Mouse (Mus musculus): ENCODE measurements around the gene Ppt2.

The Ppt2 gene

DNA sequence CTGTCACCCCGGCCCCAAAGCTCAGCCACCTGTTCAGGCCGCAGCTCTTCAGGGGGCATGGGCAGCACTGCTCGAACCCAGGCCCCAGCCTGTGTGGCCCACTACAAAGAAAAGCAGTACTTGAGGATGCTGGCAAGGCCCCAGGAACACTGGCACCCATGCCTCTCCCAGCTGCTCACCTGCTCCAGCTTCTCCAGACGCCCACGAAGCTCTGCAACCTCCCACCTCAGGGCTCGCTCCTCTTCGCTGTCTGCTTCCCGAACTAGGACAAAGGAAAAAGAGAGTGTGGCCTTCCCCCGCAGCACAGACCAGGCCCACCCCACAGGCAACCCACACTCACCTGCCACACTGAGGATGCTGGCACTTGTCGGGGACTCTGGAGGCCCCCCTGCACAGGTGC is 14.5 kb downstream of the Ppt2 start:
- in situ Hi-C loops (cut with MboI, MseI), result no loop called here

DNA sequence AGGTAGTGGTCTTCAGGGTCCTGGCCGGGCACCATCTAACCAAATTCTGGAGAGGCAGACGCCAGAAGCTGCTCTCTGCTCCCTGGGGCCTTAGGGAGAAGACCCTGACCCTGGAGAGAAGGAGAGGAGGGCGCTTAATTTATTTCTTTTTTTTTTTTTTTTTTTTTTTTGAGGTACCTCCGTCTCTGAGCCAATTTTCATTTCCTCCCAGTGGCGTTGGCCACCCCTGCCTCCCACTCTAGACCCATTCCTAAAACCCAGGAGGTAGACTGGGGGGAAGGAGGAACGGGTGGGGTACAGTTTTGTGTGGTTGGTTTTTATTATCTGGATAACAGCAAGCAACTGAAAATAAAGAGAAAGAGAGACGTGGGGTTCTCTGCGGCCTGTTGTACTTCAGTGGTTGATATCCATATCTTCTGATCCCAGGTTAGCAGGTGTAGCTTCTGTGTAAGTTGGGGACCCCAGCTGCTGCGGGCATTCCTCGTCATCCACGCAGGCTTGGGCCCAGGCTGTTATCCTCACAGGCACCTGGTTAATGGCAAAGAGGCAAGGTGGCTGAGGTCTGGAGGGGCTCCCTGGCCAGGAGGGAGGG is 15.2 kb downstream of the Ppt2 start:
- in situ Hi-C loops (cut with MboI, MseI), result no loop called here

DNA sequence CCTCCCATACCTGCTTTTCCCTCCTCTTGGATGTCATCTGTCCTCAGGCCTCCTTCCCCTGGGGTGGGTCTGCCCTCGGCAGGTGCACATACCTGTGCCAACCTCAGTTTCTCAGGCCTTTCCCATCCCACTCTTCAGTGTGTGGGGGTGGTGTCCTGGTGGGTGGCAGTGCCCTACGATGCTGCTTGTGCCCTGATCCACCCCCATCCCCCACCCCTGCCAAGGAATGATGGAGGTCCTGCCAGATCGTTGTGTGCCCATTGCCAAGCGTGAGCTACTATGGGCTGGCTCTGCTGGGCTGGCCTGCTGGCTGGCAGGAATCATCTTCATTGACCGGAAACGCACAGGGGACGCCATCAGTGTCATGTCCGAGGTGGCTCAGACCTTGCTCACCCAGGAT is 17.3 kb downstream of the Ppt2 start:
- in situ Hi-C loops (cut with MboI, MseI), result no loop called here

DNA sequence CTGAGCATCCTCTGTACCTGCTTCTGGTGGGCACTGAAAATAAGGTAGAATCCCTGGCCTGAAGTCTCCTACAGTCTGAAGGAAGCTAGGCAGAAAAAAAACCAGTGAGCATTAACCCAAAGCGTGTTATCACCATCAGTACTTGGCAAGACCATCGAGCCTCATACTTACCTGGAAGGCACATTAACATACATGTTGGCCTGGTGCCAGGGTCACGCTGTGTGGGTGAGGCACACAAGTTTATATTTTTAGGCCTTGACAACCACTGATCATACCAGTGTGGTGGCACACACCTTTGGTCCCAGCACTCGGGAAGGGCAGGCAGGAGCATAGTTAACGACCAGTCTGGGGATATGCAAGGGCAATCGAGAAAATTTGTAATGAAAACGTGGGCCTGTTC is 20.3 kb downstream of the Ppt2 start:
- in situ Hi-C loops (cut with MboI, MseI), result loop anchor here (10.0 kb wide), 1 partner anchor 573 kb away; the partner anchor contains the start of genes Col11a2, Rxrb and Slc39a7

DNA sequence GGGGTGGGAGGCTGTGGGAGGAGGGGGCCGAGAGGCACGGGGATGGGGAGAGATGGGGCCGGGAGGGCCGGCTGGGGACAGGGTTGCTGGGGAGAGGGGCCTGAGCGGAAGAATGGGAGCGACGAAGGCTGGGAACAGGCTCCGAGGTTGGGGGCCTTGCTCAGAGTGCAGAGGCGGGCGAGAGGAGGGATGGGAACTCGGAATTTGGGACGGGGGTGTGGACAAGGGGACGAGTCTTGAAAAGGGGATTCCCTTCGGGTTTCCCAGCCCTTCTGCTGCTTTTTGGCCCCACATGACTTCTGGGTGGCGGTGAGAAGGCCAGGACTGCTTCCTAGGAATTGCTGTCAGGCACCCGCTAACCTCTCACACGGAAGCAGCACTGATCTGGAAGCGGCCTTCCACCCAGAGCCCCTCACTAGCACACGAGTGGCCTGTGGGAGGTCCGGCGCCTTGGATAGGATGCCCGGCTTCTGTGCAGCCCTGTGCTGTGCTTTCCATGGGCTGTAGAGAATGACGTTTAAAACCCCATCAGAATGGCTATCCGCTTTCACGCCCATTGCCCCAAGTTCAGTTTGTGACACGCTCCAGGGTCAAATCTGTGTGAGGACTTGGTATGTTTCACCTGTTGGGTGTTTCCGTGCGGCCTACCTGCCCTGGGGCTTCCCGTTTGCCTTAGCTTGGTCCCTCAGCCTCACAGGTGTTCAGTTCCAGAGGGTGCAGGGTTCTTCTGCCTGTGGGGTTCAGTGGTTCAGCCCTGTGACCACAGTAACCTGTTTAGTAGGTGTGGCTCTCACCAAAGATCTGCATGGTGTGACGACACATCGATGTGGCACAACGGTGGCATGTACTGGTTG is 21.9 kb downstream of the Ppt2 start:
- in situ Hi-C loops (cut with MboI, MseI), result loop anchor here (10.0 kb wide), 1 partner anchor 572 kb away; the partner anchor contains the start of genes Col11a2, Rxrb and Slc39a7

DNA sequence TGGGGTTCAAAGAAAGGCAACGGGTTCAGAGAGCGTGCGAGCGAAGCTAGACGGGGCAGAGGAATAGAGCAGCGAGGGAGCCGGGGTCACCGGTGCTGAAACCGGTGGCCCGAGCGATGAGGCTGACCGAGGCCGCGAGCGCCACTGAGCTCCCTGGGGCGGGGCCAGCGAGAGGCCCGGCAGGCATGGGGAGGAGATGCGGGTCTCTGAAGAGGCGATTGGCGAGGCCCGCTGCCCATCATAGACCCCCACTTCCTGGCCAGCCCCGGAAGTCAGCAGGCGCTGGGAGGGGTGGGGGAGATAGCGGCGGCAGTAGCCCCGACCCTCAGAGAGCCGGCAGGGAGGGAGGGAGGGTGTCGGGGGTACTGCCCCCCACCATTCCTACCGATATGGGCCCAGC is 22.7 kb downstream of the Ppt2 start:
- in situ Hi-C loops (cut with MboI, MseI), result loop anchor here (10.0 kb wide), 1 partner anchor 571 kb away; the partner anchor contains the start of genes Col11a2, Rxrb and Slc39a7

DNA sequence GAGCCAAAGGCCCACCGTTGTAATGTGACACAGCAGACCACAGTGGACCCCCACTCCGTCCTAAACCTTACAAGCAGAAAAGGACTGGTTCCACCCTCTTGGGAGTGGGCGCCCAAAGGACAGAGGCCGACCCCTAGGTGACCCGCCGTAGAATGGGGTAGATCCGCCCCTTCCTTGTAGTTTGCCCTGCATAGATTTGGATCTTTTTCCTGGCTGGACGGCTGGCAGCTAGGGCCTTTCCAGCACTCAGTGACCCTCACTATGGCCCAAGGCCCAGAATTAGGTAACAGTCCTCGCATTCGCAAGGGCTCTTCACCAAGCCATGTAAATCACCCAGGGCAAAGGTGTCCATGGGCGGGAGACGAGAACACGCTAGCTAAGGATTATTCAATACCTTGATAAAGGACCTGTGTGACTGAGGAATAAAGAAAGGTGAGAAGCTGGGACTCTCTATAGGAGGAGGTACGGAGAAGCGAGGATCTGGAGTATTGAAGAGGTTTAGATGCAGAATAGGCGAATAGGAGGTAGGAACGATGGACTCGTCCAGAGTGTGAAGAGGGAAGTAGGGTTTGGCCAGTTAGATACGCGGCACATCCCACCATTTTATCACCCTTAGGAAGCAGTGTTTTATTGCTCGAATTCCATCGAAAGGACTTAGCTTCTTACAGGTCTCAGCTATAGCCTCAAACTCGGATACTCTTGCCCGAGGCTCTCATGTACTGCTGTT is 23.6 kb downstream of the Ppt2 start:
- in situ Hi-C loops (cut with MboI, MseI), result loop anchor here (10.0 kb wide), 1 partner anchor 570 kb away; the partner anchor contains the start of genes Col11a2, Rxrb and Slc39a7

DNA sequence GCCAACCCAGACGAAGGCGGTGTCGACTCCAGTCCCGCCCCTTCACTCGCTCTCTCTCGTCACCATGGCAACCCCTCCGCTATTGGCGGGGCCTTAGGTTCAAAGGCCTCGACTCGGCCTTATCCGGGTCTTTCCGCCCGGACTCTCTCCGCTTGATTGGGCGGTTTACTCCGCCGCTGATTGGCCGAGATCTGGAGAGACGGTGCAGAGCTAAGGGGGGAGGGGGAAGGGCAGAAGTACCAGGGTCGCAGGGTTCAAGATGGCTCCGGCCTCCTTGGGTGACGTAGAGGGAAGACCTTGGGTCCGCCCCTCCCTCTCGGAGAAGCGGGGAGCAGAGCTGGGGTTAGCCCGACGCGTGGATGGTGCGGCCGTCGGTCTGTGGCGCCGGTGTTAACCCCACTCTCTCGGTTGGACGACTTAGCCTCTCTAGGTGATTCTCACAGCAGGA is 24.2 kb downstream of the Ppt2 start, which contains the start of gene Agpat1:
TSS of gene Agpat1 (plus strand) at position 202 of the 448 bp plus-strand sequence.
- in situ Hi-C loops (cut with MboI, MseI), result loop anchor here (10.0 kb wide), 1 partner anchor 569 kb away; the partner anchor contains the start of genes Col11a2, Rxrb and Slc39a7

DNA sequence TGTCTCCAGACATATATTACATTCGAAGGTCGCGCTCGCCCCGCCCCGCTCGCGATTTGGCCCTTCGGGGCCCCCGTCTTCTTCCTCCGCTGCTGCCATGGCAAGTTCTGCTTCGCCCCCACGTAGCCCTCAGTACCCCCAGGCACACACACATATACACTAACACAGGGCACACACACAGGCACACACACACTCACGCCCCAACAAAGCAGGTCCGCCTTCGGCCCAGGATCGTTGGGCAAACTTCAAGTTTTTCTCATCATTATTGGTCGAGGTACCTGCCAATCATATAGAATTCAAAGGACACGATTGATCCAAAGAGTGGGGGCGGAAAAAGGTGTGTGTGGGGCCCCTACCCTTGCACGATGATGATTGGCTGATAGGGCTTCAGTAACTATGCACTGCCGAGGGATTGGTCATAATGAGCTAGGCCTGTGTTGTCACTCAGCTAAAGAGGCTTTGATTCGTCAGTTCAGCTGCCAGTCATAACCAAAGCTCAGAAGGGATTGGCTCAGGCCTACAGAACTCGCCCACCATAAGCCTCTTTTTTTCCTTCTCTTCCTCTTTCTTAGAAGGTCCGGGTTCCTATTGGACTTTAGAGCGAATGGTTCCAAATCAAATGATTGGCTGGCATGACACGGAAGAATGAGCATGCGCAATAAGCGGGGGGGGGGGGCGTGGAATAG is 24.8 kb downstream of the Ppt2 start, which contains the start of gene Rnf5:
TSS of gene Rnf5 (minus strand) at position 316 of the 686 bp plus-strand sequence.
- in situ Hi-C loops (cut with MboI, MseI), result loop anchor here (10.0 kb wide), 1 partner anchor 569 kb away; the partner anchor contains the start of genes Col11a2, Rxrb and Slc39a7

DNA sequence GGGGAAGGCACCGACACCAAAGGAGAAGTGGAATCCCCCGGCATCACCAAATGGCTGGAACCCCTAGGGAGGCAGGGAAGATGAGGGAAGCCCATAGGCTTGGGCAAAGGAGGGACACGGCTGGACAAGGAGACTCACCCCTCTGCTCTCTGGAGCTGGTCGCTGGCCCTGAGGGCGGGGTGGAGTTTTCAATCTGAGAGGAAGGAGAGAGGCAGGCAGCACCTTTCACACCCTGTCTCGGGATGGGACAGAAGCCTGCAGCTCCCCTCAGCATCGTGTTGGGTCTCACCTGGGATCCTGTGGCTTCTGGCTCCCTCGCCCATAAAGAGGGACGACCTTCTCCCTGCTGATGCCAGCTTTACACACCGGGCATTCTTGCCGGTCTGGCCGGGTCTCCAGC is 26.5 kb downstream of the Ppt2 start:
- in situ Hi-C loops (cut with MboI, MseI), result loop anchor here (10.0 kb wide), 1 partner anchor 567 kb away; the partner anchor contains the start of genes Col11a2, Rxrb and Slc39a7

DNA sequence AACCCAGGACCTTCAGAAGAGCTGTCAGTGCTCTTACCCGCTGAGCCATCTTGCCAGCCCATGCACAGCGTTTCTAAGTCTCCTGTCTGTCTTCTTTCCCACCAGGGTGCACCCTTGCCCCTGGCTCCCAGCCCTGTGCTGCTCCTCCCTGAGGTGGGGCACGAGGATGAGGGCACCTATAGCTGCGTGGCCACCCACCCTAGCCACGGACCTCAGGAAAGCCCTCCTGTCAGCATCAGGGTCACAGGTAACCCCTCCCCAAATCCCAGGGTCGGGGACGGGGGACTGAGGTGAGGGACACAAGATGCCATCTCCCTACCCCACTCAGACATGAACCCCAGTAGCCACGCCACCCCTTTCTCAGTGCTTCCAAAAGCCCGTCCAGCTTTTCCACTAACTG is 28.4 kb downstream of the Ppt2 start:
- in situ Hi-C loops (cut with MboI, MseI), result loop anchor here (10.0 kb wide), 1 partner anchor 565 kb away; the partner anchor contains the start of genes Col11a2, Rxrb and Slc39a7

DNA sequence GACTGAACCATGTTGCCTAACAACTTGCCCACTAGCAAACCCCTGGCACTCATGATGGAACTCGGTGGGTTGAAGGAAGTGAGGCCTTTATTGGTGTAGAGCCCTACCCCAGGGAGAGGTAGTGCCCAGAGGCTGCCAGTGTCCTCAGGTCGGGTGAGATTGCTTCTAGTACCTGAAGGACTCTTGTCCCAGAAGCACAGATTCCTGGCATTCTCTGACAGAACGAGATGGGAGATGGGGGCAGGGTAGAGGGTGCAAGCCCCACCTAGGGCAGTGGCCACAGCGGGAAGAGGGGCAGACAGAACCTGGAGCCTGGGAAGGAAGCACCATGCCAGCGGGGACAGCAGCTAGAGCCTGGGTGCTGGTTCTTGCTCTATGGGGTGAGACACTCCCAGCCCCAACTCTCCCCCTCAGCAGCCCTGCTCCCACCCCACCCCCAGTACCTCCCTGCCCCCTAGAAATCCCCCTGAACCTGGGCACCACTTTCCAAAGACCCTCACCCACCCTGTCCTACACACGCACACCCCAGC is 30.7 kb downstream of the Ppt2 start, which contains the start of gene Ager:
TSS of gene Ager (plus strand) at position 297 of the 530 bp plus-strand sequence.
- in situ Hi-C loops (cut with MboI, MseI), result no loop called here

DNA sequence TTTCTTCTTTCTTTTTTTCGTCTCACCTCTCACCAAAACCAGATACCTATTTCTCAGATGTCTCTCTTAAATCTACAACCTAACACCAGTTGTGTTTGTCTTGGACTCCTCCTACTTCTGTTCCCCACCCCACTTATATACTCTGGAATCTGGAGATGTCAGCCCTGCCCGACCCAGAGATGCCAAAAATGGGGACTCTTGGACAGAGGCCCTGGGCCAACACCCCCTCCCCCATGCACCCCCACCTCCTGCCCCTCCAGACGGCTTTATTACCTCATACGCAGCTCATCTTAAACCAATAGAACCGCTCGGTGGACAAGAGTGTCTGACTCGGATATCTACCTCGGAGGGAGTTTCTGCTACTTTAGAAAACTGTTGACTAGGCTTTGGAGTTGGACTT is 32.2 kb downstream of the Ppt2 start:
- in situ Hi-C loops (cut with MboI, MseI), result no loop called here

DNA sequence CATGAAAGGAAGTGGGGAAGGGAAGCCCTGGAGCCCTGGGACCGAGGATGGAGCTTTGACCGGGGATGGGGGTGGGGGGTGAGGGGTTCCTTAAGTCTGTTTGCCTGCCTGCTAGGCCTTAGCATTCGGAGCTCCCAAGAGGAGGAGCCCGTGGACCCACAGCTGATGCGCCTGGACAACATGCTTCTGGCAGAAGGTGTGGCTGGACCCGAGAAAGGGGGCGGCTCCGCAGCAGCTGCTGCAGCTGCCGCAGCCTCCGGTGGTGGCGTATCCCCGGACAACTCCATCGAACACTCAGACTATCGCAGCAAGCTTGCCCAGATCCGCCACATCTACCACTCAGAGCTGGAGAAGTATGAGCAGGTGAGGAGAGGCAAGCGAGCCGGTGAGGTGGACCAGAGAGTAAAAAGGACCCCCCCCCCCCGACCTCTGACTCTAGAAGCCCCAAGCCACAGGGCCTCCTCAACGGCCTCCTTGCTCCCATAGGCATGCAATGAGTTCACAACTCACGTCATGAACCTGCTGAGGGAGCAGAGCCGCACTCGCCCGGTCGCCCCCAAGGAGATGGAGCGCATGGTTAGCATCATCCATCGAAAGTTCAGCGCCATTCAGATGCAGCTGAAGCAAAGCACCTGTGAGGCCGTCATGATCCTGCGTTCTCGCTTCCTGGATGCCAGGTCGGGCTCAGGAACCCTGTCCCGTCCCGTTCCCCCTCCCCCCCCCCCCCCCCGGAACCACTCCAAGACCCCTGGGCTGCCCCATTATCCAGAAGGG is 34.4 kb downstream of the Ppt2 start:
- in situ Hi-C loops (cut with MboI, MseI), result no loop called here

DNA sequence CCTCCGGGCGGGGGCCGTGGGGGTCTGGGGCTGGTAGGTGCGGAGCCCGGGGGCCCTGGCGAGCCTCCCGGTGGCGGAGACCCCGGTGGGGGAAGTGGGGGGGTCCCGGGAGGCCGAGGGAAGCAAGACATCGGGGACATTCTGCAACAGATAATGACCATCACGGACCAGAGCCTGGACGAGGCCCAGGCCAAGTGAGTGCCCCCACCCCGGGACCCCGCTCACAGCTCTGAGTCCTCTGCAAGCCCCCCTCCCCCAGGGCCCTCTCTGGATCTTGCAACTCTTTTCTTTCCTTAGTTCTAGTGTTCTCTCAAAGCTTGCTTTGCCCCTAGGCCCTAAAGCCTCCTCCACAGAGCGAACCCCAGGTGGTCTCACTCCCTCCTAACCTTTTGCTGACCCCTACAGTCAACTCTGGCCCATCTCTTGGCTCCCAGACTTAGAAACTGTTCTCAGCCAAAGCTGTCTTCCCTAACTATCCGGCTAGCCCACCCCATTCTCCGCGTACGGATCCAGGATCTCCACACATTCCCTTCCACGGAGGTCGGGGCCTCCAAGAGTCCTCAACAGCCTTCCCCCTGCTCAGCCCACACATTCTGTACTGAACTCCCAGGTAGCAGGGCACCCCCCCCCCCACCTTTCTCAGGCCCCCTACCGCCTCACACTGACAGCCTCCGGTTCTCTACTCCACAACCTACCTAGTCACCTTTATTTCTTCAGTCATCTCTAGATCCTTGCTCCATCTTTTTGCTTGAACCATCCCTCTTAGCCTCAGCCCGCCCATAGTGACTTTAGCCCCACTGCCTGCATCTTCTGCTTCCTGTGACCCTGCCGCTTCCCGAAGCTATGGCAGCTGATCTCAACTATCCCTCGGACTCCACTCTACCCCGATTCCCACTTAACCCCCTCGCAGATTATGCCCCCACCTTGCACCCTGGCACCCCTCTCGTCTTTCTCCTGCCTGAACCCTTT is 35.4 kb downstream of the Ppt2 start:
- in situ Hi-C loops (cut with MboI, MseI), result no loop called here

DNA sequence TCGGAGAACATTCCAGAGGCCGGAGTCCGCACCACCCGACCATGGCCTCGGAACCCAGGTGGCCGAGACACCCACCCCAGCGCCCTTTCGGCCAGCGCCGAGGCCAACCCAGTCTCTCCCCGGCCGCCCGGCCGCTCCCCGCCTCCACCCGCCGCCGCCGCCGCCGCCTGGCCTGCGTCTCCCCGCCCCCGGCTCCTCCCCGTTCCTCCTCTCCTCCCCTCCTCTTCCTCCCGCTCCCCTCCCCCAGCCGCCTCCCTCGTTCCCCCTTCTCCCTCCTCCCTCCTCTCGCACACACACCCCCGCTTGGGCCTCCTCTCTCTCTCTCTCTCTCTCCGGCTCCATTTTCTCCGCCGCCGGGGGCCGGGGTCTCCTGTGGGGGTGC is 36.3 kb downstream of the Ppt2 start:
- in situ Hi-C loops (cut with MboI, MseI), result no loop called here

DNA sequence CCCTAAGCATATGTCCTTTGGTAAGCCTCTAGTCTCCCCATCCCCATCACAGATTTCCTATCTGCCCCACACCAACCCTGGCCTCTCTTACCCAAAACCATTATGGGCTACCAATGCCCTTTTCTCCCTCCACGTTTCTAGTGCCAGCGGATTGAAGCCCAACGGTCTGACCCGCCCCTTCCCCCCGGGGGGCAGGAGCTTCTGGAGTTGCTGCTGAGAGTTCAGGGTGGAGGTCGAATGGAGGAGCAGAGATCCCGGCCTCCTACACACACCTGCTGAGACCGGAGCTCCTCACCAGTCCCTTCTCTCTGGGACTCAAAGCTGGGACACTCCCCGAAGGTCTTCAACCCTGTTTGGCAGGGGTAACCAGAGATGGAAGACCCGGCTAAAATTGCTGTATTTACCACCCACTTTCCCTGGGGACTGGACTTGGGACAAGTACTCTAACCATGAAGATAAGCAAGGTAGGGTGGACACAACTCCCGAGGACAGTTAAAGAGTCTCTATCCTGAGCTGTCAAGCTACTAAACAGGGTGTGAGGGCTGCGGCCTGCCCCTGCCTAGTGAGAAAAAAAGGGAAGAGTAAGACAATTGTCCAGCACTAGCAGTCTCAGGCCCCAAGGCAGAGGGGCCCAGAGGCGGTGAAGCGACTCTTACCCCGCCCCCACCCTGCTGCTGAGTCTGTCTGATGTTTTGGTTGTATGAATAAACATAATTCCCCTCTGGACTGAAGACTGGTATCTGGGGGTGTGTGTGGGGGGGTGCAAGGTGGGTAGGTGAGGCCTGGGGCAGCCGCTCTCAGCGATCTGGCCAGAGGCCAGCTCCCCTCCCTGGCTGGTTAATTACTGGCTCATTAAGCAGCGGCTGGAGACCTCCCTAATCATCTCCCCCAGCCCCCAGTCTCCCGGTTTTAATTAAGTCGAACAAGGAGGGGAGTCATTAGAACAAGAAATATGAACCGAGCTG is 37.0 kb downstream of the Ppt2 start, which contains the start of gene Pbx2:
TSS of gene Pbx2 (plus strand) at position 238 of the 965 bp plus-strand sequence.
- in situ Hi-C loops (cut with MboI, MseI), result no loop called here

Measured in T-helper 1 cell (primary cell).